Mouse (Mus musculus): ENCODE data around the gene Trak2. TPM values are rescaled to one million over a fixed set of nuclear protein-coding genes. Genes with fewer than 3 reads are reported as not detected.
"Not testable (repeated sequence)": the region's sequence is repeated elsewhere in the genome, so short reads cannot be mapped to it uniquely, and the experiment has no call there.

Trak2 gene
- polyA plus RNA-seq, 1 experiment from 2014 or later: 16.0 TPM

DNA sequence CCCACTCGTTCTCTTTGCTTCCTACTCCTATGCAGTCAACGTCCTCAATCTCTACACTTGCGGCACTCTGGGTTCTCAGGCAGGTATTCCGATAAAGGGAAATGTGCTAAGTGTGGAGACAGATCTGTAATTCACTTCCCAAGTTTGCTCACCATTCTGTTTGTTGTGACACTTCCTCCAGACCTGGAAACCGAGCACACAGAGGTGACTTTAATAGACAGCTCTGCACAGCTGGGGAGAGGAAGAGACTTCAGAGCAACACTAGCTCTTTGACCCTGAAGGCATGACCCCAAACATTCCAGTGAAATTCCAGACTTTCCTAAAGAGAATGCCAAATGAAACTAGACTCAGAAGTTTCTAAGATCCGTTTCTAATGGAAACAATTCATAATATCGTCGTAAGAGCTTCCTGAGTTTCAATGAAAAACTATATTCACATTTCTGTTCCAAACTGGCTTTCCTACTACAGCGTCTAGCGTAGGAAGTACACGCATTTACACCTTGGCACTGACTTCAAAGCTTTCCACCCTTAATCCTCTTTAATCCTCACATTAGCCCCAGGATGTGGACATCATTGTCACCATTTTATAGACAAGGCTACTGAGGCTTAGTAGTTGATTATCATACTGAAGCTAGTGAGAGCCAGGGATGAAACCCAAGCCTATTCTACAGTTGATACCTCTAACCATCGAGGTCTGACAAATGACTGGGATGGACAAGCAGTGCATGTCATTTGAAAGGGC is 11.9 kb downstream of the Trak2 start:
- H3K4me3 ChIP-seq (ENCODE audit: inconsistent target): no peak overlapping the region
- whole genome bisulfite sequencing (ENCODE audit: missing documents): 75% methylated on average over 12 of the region's 12 CpGs
- H3K27ac ChIP-seq: no peak overlapping the region
- H3K36me3 ChIP-seq (ENCODE audit: inconsistent target): no peaks in the 10 kb centered on the region
- H3K79me2 ChIP-seq (ENCODE audit: inconsistent target): peaks cover 100% of the 10 kb centered on the region

DNA sequence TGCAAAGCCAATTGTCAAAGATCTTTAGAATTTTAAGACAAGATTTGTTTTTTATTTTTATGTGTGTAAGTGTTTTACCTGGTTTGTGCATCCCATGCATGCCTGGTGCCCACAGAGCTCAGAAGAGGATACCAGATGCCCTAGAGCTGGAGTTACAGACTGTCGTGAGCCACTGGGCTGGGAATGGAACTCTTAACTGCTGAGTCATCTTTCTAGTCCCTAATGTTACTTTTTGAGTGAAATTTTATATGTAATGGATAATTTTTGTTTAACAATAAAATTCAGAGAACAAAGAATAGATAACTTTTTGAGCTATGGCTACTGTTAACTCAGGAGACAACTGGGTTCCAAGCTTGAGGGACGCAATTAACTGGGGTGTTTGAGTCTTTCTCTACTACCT is 13.5 kb downstream of the Trak2 start:
- Histone ChIP-seq H3K27ac (no peak overlapping the region), H3K79me2 (ENCODE audit: inconsistent target) (peaks cover 100% of the 10 kb centered on the region), H3K4me3 (ENCODE audit: inconsistent target) (no peak overlapping the region), H3K36me3 (ENCODE audit: inconsistent target) (no peaks in the 10 kb centered on the region)
- WGBS (ENCODE audit: missing documents): 78% methylated on average over 2 of the region's 2 CpGs

DNA sequence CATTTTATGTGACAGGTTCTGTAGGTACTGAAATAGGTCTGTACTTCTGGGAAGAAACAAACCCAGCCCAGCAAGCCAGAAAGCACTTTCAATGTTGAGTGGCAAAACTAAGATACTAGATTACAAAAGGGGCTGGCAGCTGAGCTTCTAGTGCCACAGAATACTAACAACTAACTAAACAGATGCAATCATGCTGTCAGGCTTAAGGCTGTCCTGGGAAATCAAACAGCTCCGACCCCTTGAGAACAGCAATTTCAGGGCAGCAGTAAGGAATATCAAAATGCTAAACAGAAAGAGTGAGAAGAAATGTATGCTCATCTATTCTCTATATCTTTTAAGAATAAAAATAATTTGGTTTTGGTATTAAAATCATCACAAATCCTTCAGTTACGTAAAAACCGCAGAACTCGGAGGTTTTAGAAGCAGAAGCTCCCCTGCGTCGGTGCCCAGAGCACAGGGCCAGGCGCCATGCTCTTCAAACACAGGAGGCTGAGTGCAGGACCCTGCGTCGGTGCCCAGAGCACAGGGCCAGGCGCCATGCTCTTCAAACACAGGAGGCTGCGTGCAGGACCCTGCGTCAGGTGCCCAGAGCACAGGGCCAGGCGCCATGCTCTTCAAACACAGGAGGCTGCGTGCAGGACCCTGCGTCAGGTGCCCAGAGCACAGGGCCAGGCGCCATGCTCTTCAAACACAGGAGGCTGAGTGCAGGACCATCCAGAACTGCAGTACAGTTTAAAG is 14.3 kb downstream of the Trak2 start:
- H3K27ac ChIP-seq: not testable (repeated sequence)
- WGBS (ENCODE audit: missing documents): 73% methylated on average over 7 of the region's 16 CpGs
- H3K79me2 ChIP-seq (ENCODE audit: inconsistent target): peaks cover 100% of the 10 kb centered on the region

DNA sequence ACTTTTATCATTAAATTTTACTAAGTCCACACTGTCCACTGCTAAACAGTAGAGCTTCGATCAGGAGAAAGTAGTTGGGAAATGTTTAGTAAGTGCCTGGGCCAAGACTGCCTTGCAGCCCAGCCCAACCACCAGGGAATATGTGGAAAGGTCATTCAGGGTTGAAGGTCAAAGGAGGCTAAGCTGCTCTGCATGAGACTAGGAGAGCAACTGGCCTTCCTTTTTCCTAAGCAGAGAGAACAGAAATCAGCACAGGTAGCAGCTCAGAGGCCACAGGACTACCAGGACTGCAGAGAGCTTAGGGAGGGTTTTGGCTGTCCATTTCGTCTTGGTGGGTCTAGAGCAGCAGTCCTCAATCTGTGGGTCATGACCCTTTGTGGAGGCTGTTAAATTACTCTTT is 15.3 kb downstream of the Trak2 start:
- Histone ChIP-seq H3K36me3 (ENCODE audit: inconsistent target) (no peaks in the 10 kb centered on the region), H3K79me2 (ENCODE audit: inconsistent target) (peaks cover 99% of the 10 kb centered on the region), H3K27ac (no peak overlapping the region), H3K4me3 (ENCODE audit: inconsistent target) (no peak overlapping the region)
- 86% methylated on average over 2 of the region's 2 CpGs for WGBS (ENCODE audit: missing documents)

More for the DNA sequence above, 14.3 kb downstream of the Trak2 start:
- H3K4me3 ChIP-seq (ENCODE audit: inconsistent target); H3K36me3 ChIP-seq (ENCODE audit: inconsistent target): not testable (repeated sequence)

DNA sequence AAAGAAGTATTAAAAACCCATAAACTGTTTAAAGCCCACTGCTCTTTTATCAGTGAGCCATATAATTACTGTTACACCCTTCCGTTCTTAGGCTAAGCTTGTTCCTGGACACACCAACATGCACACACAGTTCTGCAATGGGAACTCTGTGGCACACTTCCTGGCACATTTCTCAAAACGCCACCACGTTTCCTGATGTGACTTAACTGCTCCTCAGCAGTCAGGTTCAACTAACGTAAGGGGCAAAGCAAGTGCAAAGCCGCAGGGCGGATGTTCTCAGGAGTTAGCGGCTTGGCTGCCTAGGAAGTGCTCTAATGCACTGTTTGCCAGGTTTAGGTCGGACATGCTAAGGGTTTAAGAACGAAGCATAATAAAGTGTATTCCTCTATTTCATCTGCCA is 17.0 kb downstream of the Trak2 start:
- WGBS (ENCODE audit: missing documents): 9% methylated on average over 9 of the region's 9 CpGs
- no peak overlapping the region for H3K27ac ChIP-seq
- H3K79me2 ChIP-seq (ENCODE audit: inconsistent target): peaks cover 99% of the 10 kb centered on the region
- H3K36me3 ChIP-seq (ENCODE audit: inconsistent target): no peaks in the 10 kb centered on the region
- H3K4me3 ChIP-seq (ENCODE audit: inconsistent target): no peak overlapping the region

DNA sequence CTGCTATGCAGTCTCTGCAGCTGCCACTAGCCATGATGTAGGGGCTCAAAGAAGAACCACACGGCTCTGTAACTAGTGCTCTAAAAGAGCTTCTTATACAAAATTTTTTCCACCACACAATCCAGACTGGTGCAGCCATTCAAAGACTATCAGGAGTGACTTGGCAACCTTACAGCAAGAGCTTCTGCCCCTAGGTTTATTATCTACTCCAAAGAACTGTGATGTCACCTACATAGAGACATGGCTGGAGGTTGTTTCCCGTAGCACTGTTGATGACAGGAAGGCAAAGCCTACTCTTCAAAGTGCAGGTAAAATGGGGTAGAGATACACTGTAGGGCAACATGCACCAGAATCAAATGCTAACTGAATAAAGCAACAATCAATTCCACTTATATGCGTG is 17.5 kb downstream of the Trak2 start:
- no peaks in the 10 kb centered on the region for H3K36me3 ChIP-seq (ENCODE audit: inconsistent target)
- WGBS (ENCODE audit: missing documents): 91% methylated on average over 3 of the region's 3 CpGs
- no peak overlapping the region for H3K4me3 ChIP-seq (ENCODE audit: inconsistent target)
- peaks cover 99% of the 10 kb centered on the region for H3K79me2 ChIP-seq (ENCODE audit: inconsistent target)
- no peak overlapping the region for H3K27ac ChIP-seq

DNA sequence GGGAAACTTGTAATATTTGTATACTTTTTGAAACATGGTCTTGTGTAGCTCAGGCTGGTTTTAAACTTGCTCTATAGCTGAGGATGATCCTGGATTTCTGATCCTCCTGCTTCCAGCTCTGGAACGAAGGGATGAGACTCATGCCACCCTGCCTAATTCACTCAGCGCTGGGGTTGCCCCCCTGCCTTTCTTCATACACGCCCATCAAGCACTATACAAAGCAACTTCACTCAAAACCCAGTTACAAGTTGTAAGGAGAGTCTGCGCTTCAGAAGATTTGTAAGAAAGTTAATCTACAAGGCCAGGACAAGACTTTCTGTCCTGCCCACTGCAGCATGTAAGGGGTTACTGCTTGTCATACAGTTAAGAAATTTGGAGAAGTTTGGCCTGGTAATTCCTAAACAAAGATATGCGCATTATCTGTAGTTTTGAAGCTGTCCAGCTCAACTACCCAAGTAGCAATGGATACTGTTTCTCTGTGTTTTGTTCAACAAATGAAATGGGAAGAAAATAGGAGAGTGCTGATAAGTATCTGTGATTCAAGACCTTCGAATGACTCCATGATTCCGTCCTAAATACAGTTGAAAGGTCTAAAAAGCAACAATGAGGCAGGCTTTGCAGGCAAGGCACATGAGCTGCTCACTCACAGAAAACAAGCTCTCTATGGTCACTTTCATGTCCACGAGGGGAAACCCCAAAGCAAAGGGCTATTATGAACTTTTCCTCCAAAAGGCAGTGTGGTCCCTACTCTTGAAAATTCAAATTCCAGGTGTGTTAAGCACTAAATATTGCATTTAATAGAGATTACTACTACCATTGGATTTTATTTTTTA is 18.4 kb downstream of the Trak2 start:
- Histone ChIP-seq H3K79me2 (ENCODE audit: inconsistent target) (peaks cover 99% of the 10 kb centered on the region), H3K27ac (no peak overlapping the region), H3K4me3 (ENCODE audit: inconsistent target) (no peak overlapping the region), H3K36me3 (ENCODE audit: inconsistent target) (no peaks in the 10 kb centered on the region)
- WGBS (ENCODE audit: missing documents): 81% methylated on average over 8 of the region's 8 CpGs

DNA sequence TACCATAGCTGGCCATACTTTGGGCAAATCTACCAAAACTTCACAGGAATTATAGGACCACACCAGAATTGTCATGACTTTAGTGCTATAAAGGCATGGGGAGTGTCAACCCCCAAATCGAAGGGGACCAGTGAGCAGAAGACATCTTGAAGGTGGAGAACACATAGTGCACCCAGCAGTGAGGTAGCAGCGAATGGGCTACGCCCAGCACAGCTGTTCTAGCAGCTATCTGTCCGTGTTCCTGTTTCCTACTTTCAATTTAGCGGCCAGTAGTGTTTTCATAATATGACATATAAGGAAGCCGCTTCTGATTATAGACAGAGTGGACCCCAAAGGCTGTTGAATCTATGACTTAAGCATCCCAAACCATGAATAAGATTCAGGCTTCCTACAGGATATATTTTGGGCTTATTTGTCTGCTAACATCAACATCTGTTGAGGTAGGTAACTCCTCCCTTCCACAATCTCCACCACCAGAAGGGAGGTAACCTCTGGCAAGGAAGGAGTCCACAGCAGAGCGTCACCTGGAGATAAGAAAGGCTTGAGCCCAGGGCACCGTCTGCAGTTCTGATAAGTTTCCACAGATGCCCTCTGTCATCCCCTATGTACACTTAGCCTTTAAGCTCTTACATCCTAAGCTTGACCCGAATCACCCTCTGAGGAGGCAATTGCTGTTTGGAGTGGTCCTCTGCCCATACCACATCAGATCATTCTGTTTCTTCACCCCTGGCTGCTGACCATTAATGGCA is 19.4 kb downstream of the Trak2 start:
- Histone ChIP-seq H3K79me2 (ENCODE audit: inconsistent target) (peaks cover 99% of the 10 kb centered on the region), H3K36me3 (ENCODE audit: inconsistent target) (no peaks in the 10 kb centered on the region), H3K27ac (peak overlapping the region; percentile 15; the same call in 1 of the 2 replicates), H3K4me3 (ENCODE audit: inconsistent target) (peak overlapping the region; percentile 1; the same call in 1 of the 2 replicates)
- WGBS (ENCODE audit: missing documents): 20% methylated on average over 9 of the region's 9 CpGs

DNA sequence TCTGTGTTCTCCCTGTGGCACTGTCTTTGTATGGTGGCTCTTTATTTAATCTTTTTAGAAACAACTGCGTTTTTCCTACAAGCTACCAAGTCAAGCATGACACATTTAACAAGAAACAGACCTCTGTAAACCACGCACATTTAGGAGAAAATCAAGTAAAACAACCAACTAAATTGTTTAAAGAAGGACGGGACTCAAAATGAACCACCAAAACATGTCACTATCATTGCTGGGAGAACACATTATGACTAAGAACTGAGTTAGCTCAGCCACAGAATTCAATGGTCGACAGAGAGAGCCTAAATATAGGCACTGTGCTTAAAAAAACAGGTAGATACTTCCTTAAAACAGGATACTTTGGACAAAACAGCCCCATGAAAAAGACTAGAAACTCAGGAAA is 20.2 kb downstream of the Trak2 start:
- no peaks in the 10 kb centered on the region for H3K36me3 ChIP-seq (ENCODE audit: inconsistent target)
- no peak overlapping the region for H3K27ac ChIP-seq
- 59% methylated on average over 4 of the region's 4 CpGs for WGBS (ENCODE audit: missing documents)
- no peak overlapping the region for H3K4me3 ChIP-seq (ENCODE audit: inconsistent target)
- H3K79me2 ChIP-seq (ENCODE audit: inconsistent target): peaks cover 99% of the 10 kb centered on the region

DNA sequence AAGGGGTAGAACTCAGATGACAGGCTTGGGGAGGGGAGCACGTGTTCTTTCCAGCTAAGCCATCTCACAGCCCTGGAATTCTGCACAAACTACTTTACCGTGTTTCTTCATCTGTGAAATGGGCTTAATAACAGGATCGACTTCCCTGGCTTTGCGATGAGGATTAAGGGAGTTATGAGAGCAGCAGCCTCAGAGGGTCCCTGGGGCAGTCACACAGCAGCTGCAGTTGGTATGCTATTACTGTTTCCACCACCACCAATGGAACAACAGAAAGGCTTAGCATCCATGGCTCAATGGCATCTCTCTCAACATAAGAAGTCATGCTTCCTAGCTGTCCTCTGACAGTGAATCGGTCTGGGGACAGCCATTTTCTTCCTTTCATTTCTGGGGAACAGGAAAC is 20.7 kb downstream of the Trak2 start:
- 95% methylated on average over 5 of the region's 5 CpGs for WGBS (ENCODE audit: missing documents)
- peaks cover 99% of the 10 kb centered on the region for H3K79me2 ChIP-seq (ENCODE audit: inconsistent target)
- no peak overlapping the region for H3K27ac ChIP-seq
- H3K4me3 ChIP-seq (ENCODE audit: inconsistent target): no peak overlapping the region
- no peaks in the 10 kb centered on the region for H3K36me3 ChIP-seq (ENCODE audit: inconsistent target)

DNA sequence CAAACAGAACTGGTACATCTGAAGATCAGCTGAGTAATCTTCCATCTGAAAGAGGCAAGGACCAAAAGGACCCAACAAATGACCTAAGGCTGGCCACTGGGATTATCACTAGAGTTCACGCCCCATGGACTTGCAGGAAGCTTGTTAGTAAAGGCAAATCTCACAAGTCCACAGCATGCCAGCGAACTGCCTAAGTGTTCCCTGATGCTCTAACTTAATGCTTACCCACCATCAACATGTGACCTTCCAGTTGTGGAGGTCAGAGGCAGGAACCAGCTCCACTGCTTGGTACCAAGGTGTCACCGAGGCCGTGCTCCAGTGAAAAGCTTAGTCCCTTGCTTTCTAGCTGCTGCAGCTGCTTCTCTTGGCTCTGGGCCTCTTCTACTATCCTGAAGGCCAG is 21.4 kb downstream of the Trak2 start:
- no peak overlapping the region for H3K4me3 ChIP-seq (ENCODE audit: inconsistent target)
- WGBS (ENCODE audit: missing documents): 93% methylated on average over 4 of the region's 4 CpGs
- peaks cover 99% of the 10 kb centered on the region for H3K79me2 ChIP-seq (ENCODE audit: inconsistent target)
- H3K27ac ChIP-seq: no peak overlapping the region
- no peaks in the 10 kb centered on the region for H3K36me3 ChIP-seq (ENCODE audit: inconsistent target)

DNA sequence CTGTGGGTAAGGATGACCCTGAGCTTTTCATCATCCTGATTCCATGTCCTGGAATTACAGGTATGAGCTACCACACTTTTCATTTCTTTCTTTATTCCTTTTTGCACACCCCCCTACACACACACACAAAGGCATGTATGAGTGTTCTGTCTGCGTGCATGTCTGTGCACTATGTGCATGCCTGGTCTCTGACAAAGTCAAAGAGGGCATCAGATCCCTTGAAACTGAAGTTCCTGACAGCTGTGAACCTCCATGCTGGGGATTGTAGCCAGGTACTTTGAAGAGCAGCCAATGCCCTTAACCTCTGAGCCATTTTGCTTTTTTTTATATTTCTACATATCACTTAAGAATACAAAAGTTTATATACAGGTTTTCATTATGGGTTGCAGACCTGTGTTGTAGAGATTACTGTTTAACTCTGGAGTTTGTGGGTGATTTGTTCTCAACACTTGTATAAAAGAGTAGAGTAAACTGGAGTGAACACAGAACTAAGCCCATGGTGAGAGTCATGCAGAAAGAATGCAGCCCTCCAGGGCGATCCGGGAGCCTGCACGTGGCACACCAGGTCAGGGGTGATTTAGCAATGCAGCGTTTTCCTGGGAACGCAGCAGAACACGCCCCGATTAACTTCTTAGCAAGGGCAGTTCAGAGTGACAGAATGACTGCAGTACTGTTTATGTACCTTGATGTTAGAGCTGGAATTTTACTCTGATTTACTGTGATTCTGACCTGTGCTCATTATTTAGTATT is 22.2 kb downstream of the Trak2 start:
- Histone ChIP-seq H3K36me3 (ENCODE audit: inconsistent target) (peaks cover 2% of the 10 kb centered on the region; the same call in 1 of the 2 replicates), H3K4me3 (ENCODE audit: inconsistent target) (no peak overlapping the region), H3K79me2 (ENCODE audit: inconsistent target) (peaks cover 93% of the 10 kb centered on the region), H3K27ac (no peak overlapping the region)
- 89% methylated on average over 8 of the region's 8 CpGs for WGBS (ENCODE audit: missing documents)

DNA sequence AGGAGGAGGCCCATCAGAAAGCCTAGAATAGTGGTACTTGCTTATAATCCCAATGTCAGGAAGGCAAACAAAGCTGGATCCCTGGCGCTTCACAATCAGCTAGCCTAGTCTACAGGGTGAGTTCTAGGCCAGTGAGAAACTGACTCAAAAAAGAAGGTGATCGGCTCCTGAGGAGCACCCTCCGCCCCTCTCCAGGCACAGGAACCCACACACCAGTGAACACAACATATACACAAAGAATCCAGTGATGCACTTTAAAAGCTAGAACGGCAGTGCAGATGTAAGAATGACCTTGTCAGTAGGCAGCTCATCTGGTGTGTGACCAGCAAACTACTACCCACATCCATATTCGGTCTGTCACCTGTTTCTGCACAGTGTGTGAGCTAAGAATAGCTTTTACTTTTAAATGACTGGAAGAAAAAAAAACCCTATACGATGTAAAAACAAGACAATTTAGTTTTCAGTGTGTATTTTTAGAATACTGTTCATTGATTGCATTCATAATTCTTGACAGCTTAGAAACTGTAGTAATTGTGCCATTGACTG is 23.6 kb downstream of the Trak2 start:
- 68% methylated on average over 6 of the region's 6 CpGs for WGBS (ENCODE audit: missing documents)

More for the DNA sequence above, 23.6 kb downstream of the Trak2 start:
- Histone ChIP-seq H3K79me2 (ENCODE audit: inconsistent target) (peaks cover 78% of the 10 kb centered on the region), H3K36me3 (ENCODE audit: inconsistent target) (peaks cover 10% of the 10 kb centered on the region; the same call in 1 of the 2 replicates), H3K27ac (no peak overlapping the region), H3K4me3 (ENCODE audit: inconsistent target) (no peak overlapping the region)
